Mouse (Mus musculus): Measurements from ENCODE around the gene Foxo1.

DNA sequence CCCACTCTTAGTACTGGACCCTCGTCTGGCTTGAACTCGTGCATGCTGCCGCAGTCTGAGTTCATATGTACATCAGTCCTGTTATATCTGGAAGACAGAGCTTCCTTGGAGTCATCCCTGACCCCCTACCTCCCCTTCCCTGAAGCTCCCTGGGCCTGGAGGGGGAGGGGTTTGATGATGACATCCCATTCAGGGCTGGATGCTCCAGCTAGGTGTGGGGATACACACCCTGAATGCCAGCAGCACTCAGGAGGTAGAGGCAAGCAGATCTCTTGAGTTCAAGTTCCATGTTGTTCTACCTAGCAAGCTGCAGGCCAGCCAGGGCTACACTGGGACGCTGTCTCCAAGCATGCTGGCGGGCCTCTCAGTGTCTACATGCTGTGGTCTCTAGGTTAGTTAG, 56.9 kb downstream of the Foxo1 start:
- TF ChIP-seq CTCF (IDR thresholded peaks at IDR 0.05) (no peak), EP300 (IDR thresholded peaks at IDR 0.05) (no peak)

All from lung, postnatal 0 days (tissue).